Mouse (Mus musculus) liver, adult 2 months (tissue): ENCODE results near the gene Mlh3. TPM values are rescaled to one million over a fixed set of nuclear protein-coding genes. Genes with fewer than 3 reads are reported as not detected.
A peak's percentile ranks its signal among the peaks of the same experiment; 100 is the strongest.

ENCODE experiments used
- DNase-seq: peaks from one replicate; pipeline ENCODE4 v3.0.0-alpha.2; 2011; ENCODE audit warnings: low read depth, low spot score; ENCODE audit errors: extremely low read depth
- H3K27ac ChIP-seq: fragments of 200-500 bp; replicated peaks from 2 replicates; pipeline ENCODE4 v1.5.1; 2012; ENCODE audit warnings: low read depth, mild to moderate bottlenecking, control low read depth, inconsistent platforms, low read length; ENCODE audit not compliant: insufficient read depth
- H3K27me3 ChIP-seq: fragments of 200-500 bp; 2 replicates; pipeline ENCODE4 v1.6.1; 2012; ENCODE audit warnings: mild to moderate bottlenecking, moderate library complexity, low read length, inconsistent platforms; ENCODE audit not compliant: control insufficient read depth, insufficient read depth
- H3K36me3 ChIP-seq: fragments of 200-500 bp; 2 replicates; pipeline ENCODE4 v1.6.1; 2012; ENCODE audit warnings: low read length, inconsistent platforms; ENCODE audit not compliant: control insufficient read depth, insufficient read depth
- H3K4me1 ChIP-seq: fragments of 200-500 bp; 2 replicates; pipeline ENCODE4 v1.6.1; 2011; ENCODE audit warnings: low read length; ENCODE audit not compliant: control insufficient read depth, insufficient read depth
- H3K4me3 ChIP-seq: fragments of 200-500 bp; 2 replicates; pipeline ENCODE4 v1.5.1; 2011; ENCODE audit warnings: low read depth, mild to moderate bottlenecking, control low read depth, low read length, moderate library complexity; ENCODE audit not compliant: insufficient read depth
- H3K79me2 ChIP-seq: fragments of 200-500 bp; 2 replicates; pipeline ENCODE4 v1.6.1; 2012; ENCODE audit warnings: inconsistent platforms, mild to moderate bottlenecking, low read length, moderate library complexity; ENCODE audit not compliant: control insufficient read depth, insufficient read depth
- H3K9ac ChIP-seq: fragments of 200-500 bp; 2 replicates; pipeline ENCODE4 v1.6.1; 2012; ENCODE audit warnings: low read depth, mild to moderate bottlenecking, control low read depth, inconsistent platforms, low read length
- CTCF ChIP-seq: fragments of 200-500 bp; IDR thresholded peaks from 2 replicates; pipeline ENCODE4 v1.5.1; 2011; ENCODE audit warnings: low read depth, low read length, control low read depth
- POLR2A ChIP-seq: fragments of 200-500 bp; IDR thresholded peaks from 2 replicates; pipeline ENCODE4 v1.6.1; 2011; ENCODE audit warnings: low read length, control low read depth; ENCODE audit not compliant: insufficient read depth; ENCODE audit errors: extremely low read depth
- WGBS: fragments of 180-500 bp; shearing (Covaris S2); methylation state at CpG from one replicate; pipeline ENCODE4 v1.1.7; 2018; 5-methylcytosine and 5-hydroxymethylcytosine counted together
- polyA plus RNA-seq: library from polyadenylated mRNA; depleted of rRNA; stranded (reverse); fragments of >200 nt; gene quantifications from 2 replicates; pipeline ENCODE4 v1.2.3, GENCODE M21; 2012; rRNA removed
- total RNA-seq: library from RNA; depleted of rRNA; stranded (reverse); fragments of >200 nt; gene quantifications from 2 replicates; pipeline ENCODE4 v1.2.3, GENCODE M21; 2014; rRNA removed

Mlh3 gene
- 6.5 TPM in 2 replicates for total RNA-seq
- 2.8 and 3.3 TPM in 2 replicates for polyA plus RNA-seq

DNA sequence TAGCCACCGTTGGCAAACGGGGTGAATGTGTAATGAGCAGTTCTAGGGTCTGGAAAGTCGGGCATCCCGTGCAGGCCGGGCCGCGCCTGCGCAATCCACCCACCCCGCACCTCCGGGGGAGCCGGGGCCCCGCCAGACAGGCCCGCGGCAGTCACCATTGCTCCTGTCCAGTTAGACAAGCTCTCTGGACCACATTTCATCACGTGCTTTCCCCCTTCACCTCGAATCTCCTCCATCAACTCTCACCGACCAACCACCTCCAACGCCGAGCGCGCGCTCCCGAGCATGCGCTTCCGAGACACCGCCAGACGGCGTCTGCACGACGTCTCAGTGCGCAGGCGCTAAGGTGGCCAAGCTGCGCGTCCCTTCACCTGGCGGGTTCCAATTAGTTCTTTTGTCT is at the start of gene Mlh3:
Gene Mlh3, minus strand, starts transcription at position 281 of the 400 bp plus-strand sequence.
- Histone ChIP-seq H3K4me1 (no peaks in the 10 kb centered on the region), H3K36me3 (peaks cover 6% of the 10 kb centered on the region; the same call in 1 of the 2 replicates), H3K27me3 (no peaks in the 10 kb centered on the region), H3K27ac (no peak within 1 kb of the TSS), H3K79me2 (no peaks in the 10 kb centered on the region), H3K9ac (peak within 1 kb of the TSS; percentile 79), H3K4me3 (peak within 1 kb of the TSS; percentile 82)
- WGBS: under 1% methylated on average over 35 of the region's 35 CpGs
- peak; percentile 79 for DNase-seq
- TF ChIP-seq CTCF: peak; percentile 55
- peak; percentile 41; the same call in 1 of the 2 replicates for TF ChIP-seq POLR2A

DNA sequence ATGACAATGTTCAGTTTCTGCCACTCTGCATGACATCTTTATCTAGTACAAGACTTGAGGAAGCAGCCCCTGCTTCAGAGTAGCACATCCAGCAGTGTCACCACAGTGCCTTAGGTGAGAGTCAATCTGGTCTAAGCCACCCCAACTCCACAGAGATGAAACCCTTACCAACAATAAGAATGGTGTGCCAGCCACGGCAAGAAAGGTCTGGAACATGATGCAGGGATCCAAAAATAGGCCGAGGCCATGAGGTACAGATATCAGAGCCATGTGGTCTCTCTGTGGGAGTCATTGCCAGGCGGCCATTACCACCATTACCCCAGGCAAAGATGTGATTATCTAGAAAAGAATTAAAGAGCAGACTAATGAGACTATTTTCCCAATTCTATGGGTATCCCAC is 38.3 kb upstream of the Mlh3 start:
- TF ChIP-seq POLR2A (no peak), CTCF (no peak)
- no peak for DNase-seq
- H3K9ac ChIP-seq: no peak overlapping the region
- no peak overlapping the region for H3K27ac ChIP-seq
- 82% methylated on average over 3 of the region's 3 CpGs for WGBS
- no peak overlapping the region for H3K4me3 ChIP-seq
- H3K4me1 ChIP-seq: peaks cover 3% of the 10 kb centered on the region
- H3K79me2 ChIP-seq: no peaks in the 10 kb centered on the region
- H3K36me3 ChIP-seq: peaks cover 55% of the 10 kb centered on the region
- no peaks in the 10 kb centered on the region for H3K27me3 ChIP-seq

DNA sequence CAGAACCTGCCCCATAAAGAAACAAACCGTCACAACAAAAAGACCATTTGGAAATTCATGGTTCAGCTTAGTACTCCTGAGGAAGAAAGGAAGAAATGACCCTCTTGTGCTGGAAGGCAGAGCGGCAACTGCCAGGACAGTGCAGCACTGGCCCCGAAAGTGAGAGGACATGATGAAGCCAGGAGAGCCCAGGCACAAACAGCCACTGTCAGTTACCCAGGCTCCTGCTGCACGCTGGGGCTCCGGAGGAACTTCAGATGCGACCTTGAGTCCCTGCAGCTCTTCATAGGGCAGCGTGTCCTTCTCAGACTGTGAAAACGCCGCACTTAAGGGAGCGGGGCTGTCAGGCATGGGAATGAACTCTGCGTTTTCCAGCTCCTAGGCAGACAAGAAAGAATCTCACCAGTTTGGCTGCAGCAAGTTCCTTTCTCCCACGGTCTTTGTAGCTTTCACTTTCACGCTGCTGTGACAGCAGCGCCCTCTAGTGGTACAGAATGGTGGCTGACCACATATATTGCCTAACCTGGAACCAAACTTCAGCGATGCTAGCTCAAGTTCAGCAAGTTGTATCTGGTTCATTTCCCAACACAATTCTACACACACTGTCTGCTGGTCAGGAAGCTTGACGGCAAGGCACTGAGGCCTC is 35.0 kb upstream of the Mlh3 start:
- no peaks in the 10 kb centered on the region for H3K79me2 ChIP-seq
- H3K27ac ChIP-seq: peak overlapping the region; percentile 20
- peak overlapping the region; percentile 50 for H3K9ac ChIP-seq
- H3K4me1 ChIP-seq: peaks cover 3% of the 10 kb centered on the region
- TF ChIP-seq CTCF (peak; percentile 79), POLR2A (no peak)
- 32% methylated on average over 16 of the region's 16 CpGs for WGBS
- H3K27me3 ChIP-seq: no peaks in the 10 kb centered on the region
- peaks cover 47% of the 10 kb centered on the region for H3K36me3 ChIP-seq
- DNase-seq: peak; percentile 74
- peak overlapping the region; percentile 31 for H3K4me3 ChIP-seq

DNA sequence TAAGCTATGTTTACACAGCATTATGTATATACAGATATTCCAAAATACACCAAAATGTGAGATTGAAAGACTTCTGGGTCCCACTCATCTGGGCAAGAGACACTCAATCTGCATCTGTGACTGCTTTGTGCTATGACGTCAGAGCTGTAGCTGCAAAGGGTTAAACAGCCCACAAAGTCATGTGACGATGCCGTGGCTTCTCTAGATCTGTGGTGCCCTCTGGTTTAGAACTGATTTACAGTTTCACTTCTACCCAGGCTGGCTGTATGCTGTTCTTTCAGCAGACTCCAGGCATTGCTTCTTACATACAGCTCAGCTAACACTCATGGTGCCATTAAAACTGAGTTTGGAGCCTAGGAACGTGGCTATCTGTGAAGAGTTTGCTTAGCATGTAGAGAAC is 34.3 kb upstream of the Mlh3 start:
- no peak for TF ChIP-seq POLR2A
- TF ChIP-seq CTCF: no peak
- Histone ChIP-seq H3K27me3 (no peaks in the 10 kb centered on the region), H3K27ac (no peak overlapping the region)

DNA sequence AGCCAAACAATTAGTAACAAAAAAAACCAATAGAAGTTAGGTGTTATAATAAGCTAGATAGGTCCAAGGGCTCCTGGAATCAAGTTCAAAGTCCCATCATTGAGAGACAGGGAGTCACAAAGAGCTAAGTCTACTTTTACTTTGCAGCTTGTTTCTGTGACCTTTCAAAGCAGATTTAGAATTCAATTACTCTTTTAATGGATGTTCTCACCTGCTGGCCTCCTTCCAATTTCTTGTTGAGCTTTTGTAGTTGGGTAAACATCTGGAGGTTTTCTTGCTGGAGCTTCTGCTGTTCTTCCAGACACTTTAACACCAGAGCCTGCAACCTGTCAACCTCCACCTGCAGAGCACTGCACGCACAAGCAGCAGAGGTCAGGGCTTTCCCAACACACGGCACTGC is 32.9 kb upstream of the Mlh3 start:
- 25% methylated on average over 2 of the region's 2 CpGs for WGBS

More for the DNA sequence above, 34.3 kb upstream of the Mlh3 start:
- 62% methylated on average over 4 of the region's 4 CpGs for WGBS
- H3K4me3 ChIP-seq: no peak overlapping the region
- H3K4me1 ChIP-seq: peaks cover 5% of the 10 kb centered on the region
- no peaks in the 10 kb centered on the region for H3K79me2 ChIP-seq
- H3K9ac ChIP-seq: no peak overlapping the region
- H3K36me3 ChIP-seq: peaks cover 44% of the 10 kb centered on the region
- DNase-seq: peak; percentile 38

DNA sequence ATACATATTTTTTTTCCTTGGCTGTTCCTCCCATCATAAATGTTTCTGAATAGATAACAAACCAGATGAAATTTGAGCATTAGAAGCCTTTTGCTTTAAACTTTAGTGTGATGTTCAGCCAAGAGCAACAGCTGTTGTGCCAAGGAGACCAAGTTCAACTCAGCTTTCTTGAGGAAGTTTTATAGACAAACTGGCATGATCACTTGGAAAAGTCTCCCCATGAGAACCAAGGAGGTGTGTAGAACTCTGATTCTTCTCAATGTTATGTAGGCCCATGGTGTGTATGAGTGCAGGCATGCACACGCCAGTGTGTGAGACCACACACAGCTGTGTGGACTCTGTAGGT is 28.4 kb upstream of the Mlh3 start:
- Histone ChIP-seq H3K4me1 (peaks cover 10% of the 10 kb centered on the region), H3K36me3 (peaks cover 22% of the 10 kb centered on the region), H3K9ac (no peak overlapping the region), H3K4me3 (no peak overlapping the region), H3K79me2 (no peaks in the 10 kb centered on the region), H3K27me3 (no peaks in the 10 kb centered on the region), H3K27ac (peak overlapping the region; percentile 55; the same call in 1 of the 2 replicates)
- no peak for DNase-seq
- 46% methylated on average over 1 of the region's 1 CpGs for WGBS
- TF ChIP-seq CTCF (no peak), POLR2A (no peak)

More for the DNA sequence above, 32.9 kb upstream of the Mlh3 start:
- no peaks in the 10 kb centered on the region for H3K79me2 ChIP-seq
- H3K27ac ChIP-seq: peak overlapping the region; percentile 14; the same call in 1 of the 2 replicates
- no peak overlapping the region for H3K4me3 ChIP-seq
- no peaks in the 10 kb centered on the region for H3K27me3 ChIP-seq
- peak; percentile 84 for DNase-seq
- H3K9ac ChIP-seq: no peak overlapping the region
- peaks cover 12% of the 10 kb centered on the region for H3K4me1 ChIP-seq
- TF ChIP-seq POLR2A (no peak), CTCF (no peak)
- peaks cover 37% of the 10 kb centered on the region for H3K36me3 ChIP-seq
